Mouse (Mus musculus) splenic B cell, adult 2 months (primary cell): ENCODE data around the gene Robo1.
"Not testable (repeated sequence)": the region's sequence is repeated elsewhere in the genome, so short reads cannot be mapped to it uniquely, and the experiment has no call there.

ENCODE experiments used
- DNase-seq: peaks from one replicate; pipeline ENCODE4 v3.0.0-alpha.2; 2011; ENCODE audit warnings: low read depth, low spot score
- H3K27me3 ChIP-seq: 2 replicates; pipeline ENCODE4 v1.6.1; 2012; ENCODE audit warnings: mild to moderate bottlenecking, low read length, moderate library complexity, mixed read lengths; ENCODE audit not compliant: control insufficient read depth, poor library complexity, insufficient read depth, severe bottlenecking
- H3K36me3 ChIP-seq: 2 replicates; pipeline ENCODE4 v1.6.1; 2012; ENCODE audit warnings: mild to moderate bottlenecking, low read length, moderate library complexity, mixed read lengths; ENCODE audit not compliant: control insufficient read depth, poor library complexity, insufficient read depth, severe bottlenecking

The Robo1 gene

GRCm38 (mm10) chr16:72538171-72538570 is 230.1 kb downstream of the Robo1 start:
- DNase-seq: no peak
- Histone ChIP-seq H3K36me3 (no peaks in the 10 kb centered on the region), H3K27me3 (no peaks in the 10 kb centered on the region)

GRCm38 (mm10) chr16:72543928-72544327 is 235.8 kb downstream of the Robo1 start:
- Histone ChIP-seq H3K36me3 (no peaks in the 10 kb centered on the region), H3K27me3 (no peaks in the 10 kb centered on the region)
- DNase-seq: no peak

DNA sequence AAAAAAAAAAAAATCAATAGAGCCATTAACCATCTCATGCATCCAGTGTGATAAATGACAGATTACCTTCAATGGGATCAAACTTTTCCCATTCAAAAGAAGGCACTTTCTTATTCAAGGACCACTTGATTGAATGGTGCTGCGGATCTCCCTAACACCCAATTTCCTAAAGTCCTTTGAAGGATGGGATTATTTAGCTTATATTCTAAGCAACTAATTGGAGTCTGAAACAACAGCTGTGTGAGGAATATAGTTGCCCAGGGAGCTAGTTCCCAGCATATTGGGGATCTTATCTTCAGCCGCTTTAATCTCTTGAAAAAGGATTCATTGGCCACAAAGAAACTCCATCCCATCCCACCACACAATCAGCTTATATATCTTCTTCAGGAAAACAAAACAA is 236.8 kb downstream of the Robo1 start:
- Histone ChIP-seq H3K36me3 (no peaks in the 10 kb centered on the region), H3K27me3 (no peaks in the 10 kb centered on the region)
- DNase-seq: no peak

DNA sequence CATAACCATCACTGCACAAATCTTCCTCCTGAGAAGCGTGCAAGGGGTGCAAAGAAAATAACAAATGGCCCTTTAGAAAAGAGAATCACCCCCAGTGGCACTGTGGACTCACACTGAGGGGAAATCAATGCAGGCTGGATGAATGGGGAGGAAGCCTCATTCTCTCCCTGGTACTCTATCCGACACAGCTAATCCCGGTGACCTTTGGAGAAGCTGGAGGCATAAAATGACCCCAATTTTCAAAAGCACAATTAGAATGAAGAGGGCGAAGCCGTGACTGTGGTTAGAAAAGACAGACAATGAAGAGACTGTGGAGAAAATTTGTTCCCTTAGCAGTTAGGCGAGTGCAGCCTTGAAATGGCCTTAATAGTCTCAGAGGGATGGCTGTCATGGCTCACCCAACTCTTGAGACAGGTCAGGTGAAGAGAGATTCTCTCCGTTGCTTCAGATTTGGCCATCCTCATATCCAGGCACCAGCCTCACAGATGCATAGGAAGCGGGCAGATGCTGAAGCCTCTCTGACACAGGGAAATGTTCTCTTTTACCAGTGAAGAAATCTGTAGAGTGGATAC is 243.7 kb downstream of the Robo1 start:
- Histone ChIP-seq H3K27me3 (no peaks in the 10 kb centered on the region), H3K36me3 (no peaks in the 10 kb centered on the region)
- no peak for DNase-seq

DNA sequence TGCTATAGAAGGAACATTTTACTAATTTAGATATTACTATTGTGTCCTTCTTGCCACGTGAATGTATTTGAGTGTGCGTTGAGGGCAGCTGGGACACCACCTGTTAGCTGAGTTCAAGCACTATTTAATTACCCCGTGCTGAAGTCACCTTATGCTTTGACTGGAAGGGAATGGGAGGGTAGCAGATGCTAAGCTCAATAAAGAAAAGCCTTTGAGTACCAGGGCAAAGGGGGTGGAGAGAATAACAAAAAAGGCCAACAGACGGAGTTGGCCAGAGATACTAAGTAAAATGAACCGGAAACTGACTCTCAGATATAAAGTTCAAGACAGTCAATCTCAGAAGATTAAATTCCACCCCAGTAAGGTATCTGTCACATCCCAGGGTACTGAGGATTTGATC is 245.6 kb downstream of the Robo1 start:
- Histone ChIP-seq H3K27me3 (no peaks in the 10 kb centered on the region), H3K36me3 (no peaks in the 10 kb centered on the region)
- no peak for DNase-seq

- not testable (repeated sequence) for H3K36me3 ChIP-seq, DNase-seq, H3K27me3 ChIP-seq
These were observed 254.0 kb downstream of the Robo1 start for GRCm38 (mm10) chr16:72562149-72562548.

DNA sequence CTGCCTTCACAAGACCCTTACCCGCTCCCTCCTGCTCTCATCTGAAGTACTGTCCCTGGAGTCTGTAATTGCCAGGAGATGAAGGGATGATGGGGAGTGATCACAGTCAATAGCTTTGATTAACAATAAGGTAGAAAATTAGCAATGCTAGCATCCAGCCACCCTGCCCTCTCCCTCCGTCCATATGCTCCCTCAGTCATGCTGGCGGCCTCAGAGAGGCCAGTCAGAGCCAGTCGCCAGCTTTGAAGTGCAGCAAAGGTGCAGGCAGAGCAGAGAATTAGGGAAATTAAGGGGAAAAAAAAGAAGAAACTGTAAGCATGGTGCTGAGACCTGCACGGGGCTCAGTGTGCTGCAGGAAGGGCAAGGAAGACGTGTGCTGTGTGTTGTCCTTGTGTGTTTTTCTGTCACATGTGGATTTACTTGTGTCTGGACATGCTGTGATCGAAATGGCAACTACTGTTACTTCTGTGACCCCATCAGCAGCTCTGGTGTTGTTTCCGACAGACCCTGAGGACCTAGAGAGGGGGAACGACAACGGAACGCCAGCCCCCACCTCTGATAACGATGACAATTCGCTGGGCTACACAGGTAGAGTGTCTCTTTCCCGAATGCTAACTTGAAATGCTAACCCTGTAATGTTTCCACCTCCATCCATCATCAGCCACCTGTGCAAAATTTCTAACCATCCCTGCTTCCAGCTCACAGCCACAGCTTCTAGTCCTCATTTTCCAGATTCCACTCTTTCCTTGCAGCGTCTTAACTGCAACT is 255.3 kb downstream of the Robo1 start:
- Histone ChIP-seq H3K27me3 (no peaks in the 10 kb centered on the region), H3K36me3 (no peaks in the 10 kb centered on the region)
- no peak for DNase-seq

DNA sequence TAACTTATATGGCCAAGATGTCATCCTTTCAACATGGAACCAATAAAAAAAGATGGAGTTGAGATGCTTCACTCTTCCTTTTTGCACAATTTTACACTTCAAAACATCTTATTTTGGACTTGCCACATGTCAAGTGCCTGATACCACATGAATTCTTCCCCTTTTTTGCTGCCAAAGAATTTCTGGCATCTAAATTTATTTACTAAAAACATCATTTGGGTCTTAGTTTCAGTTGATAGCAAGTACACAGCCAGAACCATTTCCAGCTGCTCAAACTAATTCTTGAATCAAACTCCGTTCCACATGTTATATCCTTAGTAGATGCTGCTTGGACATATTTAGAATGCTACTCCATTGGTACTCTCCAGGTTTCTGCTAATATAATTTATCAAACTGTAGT is 267.1 kb downstream of the Robo1 start:
- H3K36me3 ChIP-seq: no peaks in the 10 kb centered on the region
- DNase-seq: no peak
- no peaks in the 10 kb centered on the region for H3K27me3 ChIP-seq

- Histone ChIP-seq H3K36me3 (no peaks in the 10 kb centered on the region), H3K27me3 (no peaks in the 10 kb centered on the region)
- no peak for DNase-seq
These were observed 268.9 kb downstream of the Robo1 start for GRCm38 (mm10) chr16:72576956-72577355.

- Histone ChIP-seq H3K36me3 (no peaks in the 10 kb centered on the region), H3K27me3 (no peaks in the 10 kb centered on the region)
- no peak for DNase-seq
These were observed 276.5 kb downstream of the Robo1 start for GRCm38 (mm10) chr16:72584454-72585159.

DNA sequence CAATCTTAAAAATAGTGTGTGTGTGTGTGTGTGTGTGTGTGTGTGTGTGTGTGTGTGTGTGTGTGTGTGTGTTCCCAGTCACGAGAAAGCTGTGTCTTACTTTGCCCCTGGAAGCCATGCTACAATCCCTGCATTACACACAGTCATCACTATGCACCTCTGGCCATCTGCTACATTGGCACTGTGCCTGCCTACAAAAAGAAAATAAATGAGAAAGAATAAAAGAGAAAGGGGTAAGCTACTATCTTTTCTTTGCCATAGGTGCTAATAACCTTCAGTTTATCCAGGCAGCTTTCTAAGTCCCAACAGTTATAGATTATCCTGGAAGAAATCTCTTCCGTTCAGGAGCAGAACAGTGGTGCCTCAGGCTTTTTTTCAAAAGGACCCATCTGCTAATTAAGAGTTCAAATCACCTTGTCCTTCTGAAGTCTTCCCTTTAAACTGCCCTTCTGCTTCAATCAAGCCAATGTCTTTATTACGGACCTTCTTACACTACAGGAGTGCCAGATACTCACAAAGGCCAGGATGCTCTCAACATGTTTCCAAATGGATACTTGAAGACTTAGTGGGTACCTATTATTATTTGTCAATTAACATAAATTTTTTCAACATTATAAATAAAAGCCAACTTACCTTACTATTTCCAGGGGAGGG is 277.2 kb downstream of the Robo1 start:
- Histone ChIP-seq H3K27me3 (no peaks in the 10 kb centered on the region), H3K36me3 (no peaks in the 10 kb centered on the region)
- DNase-seq: no peak

- no peaks in the 10 kb centered on the region for H3K36me3 ChIP-seq
- DNase-seq: no peak
- no peaks in the 10 kb centered on the region for H3K27me3 ChIP-seq
These were observed 279.4 kb downstream of the Robo1 start for GRCm38 (mm10) chr16:72587376-72588072.

- H3K36me3 ChIP-seq: no peaks in the 10 kb centered on the region
- DNase-seq: no peak
- no peaks in the 10 kb centered on the region for H3K27me3 ChIP-seq
These were observed 295.5 kb downstream of the Robo1 start for GRCm38 (mm10) chr16:72603487-72604206.

DNA sequence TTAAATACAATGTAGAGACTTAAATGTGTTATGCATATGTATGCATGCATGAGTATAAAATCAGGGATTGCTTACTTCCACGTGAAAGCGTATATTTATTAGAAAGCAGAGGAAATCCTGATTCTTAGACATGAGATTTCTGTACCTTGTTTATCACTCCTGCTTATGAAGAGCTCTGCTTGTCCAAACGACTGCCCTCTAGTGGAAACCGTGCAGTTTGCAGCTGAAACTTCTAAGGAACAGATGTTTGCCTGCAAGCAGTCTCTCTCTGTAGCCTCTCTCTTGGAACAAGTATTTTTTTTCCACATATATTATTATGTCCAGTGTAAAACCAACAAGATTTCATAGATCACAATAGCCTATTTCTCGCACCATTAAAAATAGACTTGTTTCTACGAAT is 297.0 kb downstream of the Robo1 start:
- H3K36me3 ChIP-seq: no peaks in the 10 kb centered on the region
- H3K27me3 ChIP-seq: no peaks in the 10 kb centered on the region
- DNase-seq: no peak
